Mouse (Mus musculus): Measurements from ENCODE around the gene Cd8b1. TPM values are rescaled to one million over a fixed set of nuclear protein-coding genes. Genes with fewer than 3 reads are reported as not detected.

Cd8b1 gene
- polyA plus RNA-seq (2014; fragmentation: Nextera tagmentation; extraction: Ambion mirVana) = not detected in 2 replicates

DNA sequence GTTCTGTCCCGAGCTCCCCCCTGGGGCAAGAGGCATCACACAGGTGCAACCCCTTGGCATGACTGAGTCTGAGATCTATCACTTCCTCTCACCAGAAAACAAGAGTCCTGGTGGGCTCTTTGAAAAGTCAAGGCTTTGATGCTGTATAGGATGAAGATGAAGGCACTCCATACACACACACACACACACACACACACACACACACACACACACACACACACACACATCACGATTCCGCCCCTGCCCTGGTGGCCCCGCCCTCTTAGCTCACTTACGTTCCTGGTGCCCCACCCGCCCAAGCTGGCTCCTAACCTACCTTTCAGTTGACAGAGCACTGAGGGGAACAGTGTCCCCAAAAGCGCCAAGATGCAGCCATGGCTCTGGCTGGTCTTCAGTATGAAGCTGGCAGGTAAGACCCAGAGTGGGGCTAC, at the start of gene Cd8b1:
Gene Cd8b1, plus strand, starts transcription at position 298 of the 431 bp plus-strand sequence.
- Histone ChIP-seq H3K9me3 (ENCODE audit: control insufficient read depth, low read length) (no peaks in the 10 kb centered on the region), H3K27ac (replicated peaks; ENCODE audit: low read depth, low read length) (no peak within 1 kb of the TSS), H3K4me1 (ENCODE audit: control insufficient read depth, insufficient read depth, low read length) (no peaks in the 10 kb centered on the region), H3K27me3 (ENCODE audit: control insufficient read depth, insufficient read depth, low read length) (no peaks in the 10 kb centered on the region), H3K36me3 (ENCODE audit: control insufficient read depth, insufficient read depth, low read length) (no peaks in the 10 kb centered on the region), H3K4me3 (replicated peaks; ENCODE audit: low read depth, low read length) (no peak within 1 kb of the TSS), H3K4me2 (ENCODE audit: low read length) (no peak within 1 kb of the TSS), H3K9ac (replicated peaks; ENCODE audit: low read length) (no peak within 1 kb of the TSS)
- 87% methylated on average over 7 of the region's 7 CpGs for WGBS
- DNase-seq (no peak), ATAC-seq (ENCODE audit: low FRiP score, low TSS enrichment) (no peak)

DNA sequence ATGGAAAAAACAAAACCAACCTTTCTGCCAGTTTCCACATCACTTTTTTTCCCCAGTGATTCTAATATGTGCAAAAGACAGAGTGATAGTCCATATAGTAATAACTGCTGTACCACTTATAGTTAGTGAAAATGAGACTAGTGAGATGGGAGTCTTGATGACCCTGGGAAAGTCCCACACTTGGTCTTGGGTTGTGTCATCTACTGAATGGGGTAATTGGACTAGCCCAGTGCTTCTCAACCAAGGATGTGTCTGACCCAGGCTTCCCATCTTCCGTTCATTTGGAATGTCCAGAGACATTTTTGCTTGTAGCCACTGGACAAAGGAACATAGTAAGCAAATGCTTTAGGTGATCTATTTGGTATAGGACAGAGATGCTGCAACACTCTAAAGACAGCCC, 48.9 kb upstream of the Cd8b1 start:
- H3K9ac ChIP-seq (replicated peaks; ENCODE audit: low read length) = no peak overlapping the region
- no peak overlapping the region for H3K27ac ChIP-seq (replicated peaks; ENCODE audit: low read depth, low read length)
- ATAC-seq (ENCODE audit: low FRiP score, low TSS enrichment) (no peak), DNase-seq (no peak)
- WGBS = 90% methylated on average over 1 of the region's 1 CpGs
- no peaks in the 10 kb centered on the region for H3K9me3 ChIP-seq (ENCODE audit: control insufficient read depth, low read length)
- no peak overlapping the region for H3K4me3 ChIP-seq (replicated peaks; ENCODE audit: low read depth, low read length)
- no peak overlapping the region for H3K4me2 ChIP-seq (ENCODE audit: low read length)
- H3K4me1 ChIP-seq (ENCODE audit: control insufficient read depth, insufficient read depth, low read length) = peaks cover 8% of the 10 kb centered on the region
- H3K27me3 ChIP-seq (ENCODE audit: control insufficient read depth, insufficient read depth, low read length) = no peaks in the 10 kb centered on the region
- H3K36me3 ChIP-seq (ENCODE audit: control insufficient read depth, insufficient read depth, low read length) = no peaks in the 10 kb centered on the region

DNA sequence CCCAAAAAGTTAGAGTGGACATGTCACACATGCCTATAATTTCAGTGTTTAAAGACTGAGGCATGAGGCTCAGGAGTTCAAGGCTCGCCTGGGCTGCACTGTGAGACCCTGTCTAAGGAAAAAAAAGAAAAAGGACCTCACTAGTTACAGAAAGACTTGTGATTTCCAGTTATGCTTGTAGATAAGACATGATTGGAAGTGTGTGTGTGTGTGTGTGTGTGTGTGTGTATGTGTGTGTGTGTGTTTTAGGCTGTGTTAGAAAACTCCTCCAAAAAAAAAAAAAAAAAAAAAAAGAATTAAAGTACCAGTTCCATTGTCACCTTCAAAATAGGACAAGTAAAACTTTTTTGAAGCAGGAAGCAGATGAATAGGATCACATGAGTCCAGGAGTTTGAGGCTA, 48.0 kb upstream of the Cd8b1 start:
- no peak overlapping the region for H3K9ac ChIP-seq (replicated peaks; ENCODE audit: low read length)
- ATAC-seq (ENCODE audit: low FRiP score, low TSS enrichment) (no peak), DNase-seq (no peak)
- no peaks in the 10 kb centered on the region for H3K9me3 ChIP-seq (ENCODE audit: control insufficient read depth, low read length)
- H3K36me3 ChIP-seq (ENCODE audit: control insufficient read depth, insufficient read depth, low read length) = no peaks in the 10 kb centered on the region
- 88% methylated on average over 1 of the region's 1 CpGs for WGBS
- no peak overlapping the region for H3K4me2 ChIP-seq (ENCODE audit: low read length)
- H3K4me3 ChIP-seq (replicated peaks; ENCODE audit: low read depth, low read length) = no peak overlapping the region
- H3K27me3 ChIP-seq (ENCODE audit: control insufficient read depth, insufficient read depth, low read length) = no peaks in the 10 kb centered on the region
- peaks cover 8% of the 10 kb centered on the region for H3K4me1 ChIP-seq (ENCODE audit: control insufficient read depth, insufficient read depth, low read length)
- no peak overlapping the region for H3K27ac ChIP-seq (replicated peaks; ENCODE audit: low read depth, low read length)

DNA sequence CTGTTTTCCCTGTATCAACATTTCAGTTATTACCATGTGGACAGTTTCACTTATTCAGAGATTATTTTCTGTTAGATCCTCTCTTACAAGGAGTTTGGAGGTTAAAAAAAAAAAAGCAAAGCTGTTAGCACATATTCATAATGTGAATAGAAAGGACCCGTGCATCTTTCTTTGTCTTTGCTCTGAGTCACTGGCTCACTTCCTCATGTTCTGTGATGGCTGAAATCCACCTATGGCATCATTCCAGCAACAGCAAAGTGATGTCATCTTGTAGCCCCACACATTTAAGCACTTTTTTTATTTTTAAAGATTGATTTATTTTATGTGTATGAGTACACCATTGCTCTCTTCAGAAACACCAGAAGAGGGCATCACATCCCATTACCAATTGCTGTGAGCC, 43.2 kb upstream of the Cd8b1 start:
- DNase-seq = no peak
- Histone ChIP-seq H3K9ac (replicated peaks; ENCODE audit: low read length) (no peak overlapping the region), H3K4me3 (replicated peaks; ENCODE audit: low read depth, low read length) (no peak overlapping the region), H3K36me3 (ENCODE audit: control insufficient read depth, insufficient read depth, low read length) (peaks cover 6% of the 10 kb centered on the region; the same call in 1 of the 2 replicates), H3K27ac (replicated peaks; ENCODE audit: low read depth, low read length) (no peak overlapping the region), H3K27me3 (ENCODE audit: control insufficient read depth, insufficient read depth, low read length) (no peaks in the 10 kb centered on the region), H3K4me2 (ENCODE audit: low read length) (no peak overlapping the region), H3K4me1 (ENCODE audit: control insufficient read depth, insufficient read depth, low read length) (no peaks in the 10 kb centered on the region), H3K9me3 (ENCODE audit: control insufficient read depth, low read length) (no peaks in the 10 kb centered on the region)
- 79% methylated on average over 1 of the region's 1 CpGs for WGBS
- ATAC-seq (ENCODE audit: low FRiP score, low TSS enrichment) = no peak

DNA sequence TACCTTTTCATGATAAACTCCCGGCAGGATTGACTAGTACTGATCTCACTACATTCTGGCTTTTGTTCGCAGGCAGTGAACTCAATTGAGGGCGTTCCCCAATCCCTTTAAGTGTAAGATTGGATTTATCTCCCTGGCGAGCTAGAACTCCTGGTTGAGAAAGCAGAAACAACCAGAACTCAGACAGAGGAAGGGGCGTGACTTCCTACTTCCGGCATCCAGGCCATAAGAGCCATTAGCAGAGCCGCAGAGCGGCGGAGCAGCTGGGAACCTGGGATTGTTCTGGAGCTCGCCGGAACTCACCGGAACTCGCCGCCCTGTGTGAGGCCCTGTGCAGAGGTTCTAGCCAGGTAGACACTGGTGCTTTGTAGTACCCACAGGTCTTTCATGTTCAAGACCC, 29.1 kb upstream of the Cd8b1 start:
- DNase-seq (no peak), ATAC-seq (ENCODE audit: low FRiP score, low TSS enrichment) (no peak)
- H3K4me1 ChIP-seq (ENCODE audit: control insufficient read depth, insufficient read depth, low read length) = no peaks in the 10 kb centered on the region
- WGBS = 82% methylated on average over 14 of the region's 14 CpGs
- no peak overlapping the region for H3K4me3 ChIP-seq (replicated peaks; ENCODE audit: low read depth, low read length)
- H3K36me3 ChIP-seq (ENCODE audit: control insufficient read depth, insufficient read depth, low read length) = no peaks in the 10 kb centered on the region
- H3K9ac ChIP-seq (replicated peaks; ENCODE audit: low read length) = no peak overlapping the region
- no peaks in the 10 kb centered on the region for H3K27me3 ChIP-seq (ENCODE audit: control insufficient read depth, insufficient read depth, low read length)
- H3K4me2 ChIP-seq (ENCODE audit: low read length) = no peak overlapping the region
- H3K9me3 ChIP-seq (ENCODE audit: control insufficient read depth, low read length) = no peaks in the 10 kb centered on the region
- H3K27ac ChIP-seq (replicated peaks; ENCODE audit: low read depth, low read length) = no peak overlapping the region

DNA sequence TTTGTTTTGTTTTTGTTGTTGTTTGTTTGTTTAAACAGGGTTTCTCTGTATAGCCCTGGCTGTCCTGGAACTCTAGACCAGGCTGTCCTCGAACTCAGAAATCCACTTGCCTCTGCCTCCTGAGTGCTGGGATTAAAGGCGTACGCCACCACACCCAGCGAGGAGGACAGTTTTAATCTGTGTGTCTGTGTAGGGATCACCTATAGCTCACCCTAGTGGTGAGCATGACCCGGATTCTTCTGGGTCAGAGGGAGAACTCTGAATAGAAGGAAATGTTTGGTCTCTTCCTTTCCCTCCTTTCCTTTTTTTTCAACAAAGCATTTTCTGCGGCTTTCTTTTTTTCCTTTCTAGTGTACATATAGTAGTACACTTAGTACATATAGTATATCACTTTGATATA, 27.3 kb upstream of the Cd8b1 start:
- H3K27me3 ChIP-seq (ENCODE audit: control insufficient read depth, insufficient read depth, low read length) = no peaks in the 10 kb centered on the region
- no peaks in the 10 kb centered on the region for H3K4me1 ChIP-seq (ENCODE audit: control insufficient read depth, insufficient read depth, low read length)
- DNase-seq = no peak
- H3K9ac ChIP-seq (replicated peaks; ENCODE audit: low read length) = no peak overlapping the region
- H3K36me3 ChIP-seq (ENCODE audit: control insufficient read depth, insufficient read depth, low read length) = no peaks in the 10 kb centered on the region
- no peak overlapping the region for H3K27ac ChIP-seq (replicated peaks; ENCODE audit: low read depth, low read length)
- no peak for ATAC-seq (ENCODE audit: low FRiP score, low TSS enrichment)
- no peaks in the 10 kb centered on the region for H3K9me3 ChIP-seq (ENCODE audit: control insufficient read depth, low read length)
- 80% methylated on average over 6 of the region's 6 CpGs for WGBS
- H3K4me3 ChIP-seq (replicated peaks; ENCODE audit: low read depth, low read length) = no peak overlapping the region
- no peak overlapping the region for H3K4me2 ChIP-seq (ENCODE audit: low read length)

DNA sequence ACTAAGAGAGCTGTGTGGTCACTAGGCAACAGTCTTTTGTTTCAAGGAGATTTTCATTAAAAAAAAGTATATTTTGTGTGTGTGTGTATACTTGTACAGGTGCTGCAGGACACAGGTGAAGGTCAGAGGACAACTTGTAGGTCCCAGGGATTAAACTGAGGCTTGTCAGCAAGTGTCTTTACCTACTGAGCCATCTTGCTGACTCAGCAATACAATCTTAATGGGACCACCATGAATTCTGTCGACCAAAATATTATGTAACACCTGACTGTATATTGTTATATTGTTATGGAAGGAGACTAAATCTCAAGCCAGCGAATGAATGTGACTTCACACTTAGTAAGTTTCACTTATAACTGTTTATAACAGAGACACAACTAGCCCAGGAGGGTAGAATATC, 24.5 kb upstream of the Cd8b1 start:
- no peak for DNase-seq
- H3K36me3 ChIP-seq (ENCODE audit: control insufficient read depth, insufficient read depth, low read length) = no peaks in the 10 kb centered on the region
- WGBS = 77% methylated on average over 2 of the region's 2 CpGs
- no peaks in the 10 kb centered on the region for H3K4me1 ChIP-seq (ENCODE audit: control insufficient read depth, insufficient read depth, low read length)
- no peak overlapping the region for H3K4me3 ChIP-seq (replicated peaks; ENCODE audit: low read depth, low read length)
- H3K27ac ChIP-seq (replicated peaks; ENCODE audit: low read depth, low read length) = no peak overlapping the region
- no peak overlapping the region for H3K4me2 ChIP-seq (ENCODE audit: low read length)
- H3K9me3 ChIP-seq (ENCODE audit: control insufficient read depth, low read length) = no peaks in the 10 kb centered on the region
- no peaks in the 10 kb centered on the region for H3K27me3 ChIP-seq (ENCODE audit: control insufficient read depth, insufficient read depth, low read length)
- no peak overlapping the region for H3K9ac ChIP-seq (replicated peaks; ENCODE audit: low read length)
- ATAC-seq (ENCODE audit: low FRiP score, low TSS enrichment) = no peak

DNA sequence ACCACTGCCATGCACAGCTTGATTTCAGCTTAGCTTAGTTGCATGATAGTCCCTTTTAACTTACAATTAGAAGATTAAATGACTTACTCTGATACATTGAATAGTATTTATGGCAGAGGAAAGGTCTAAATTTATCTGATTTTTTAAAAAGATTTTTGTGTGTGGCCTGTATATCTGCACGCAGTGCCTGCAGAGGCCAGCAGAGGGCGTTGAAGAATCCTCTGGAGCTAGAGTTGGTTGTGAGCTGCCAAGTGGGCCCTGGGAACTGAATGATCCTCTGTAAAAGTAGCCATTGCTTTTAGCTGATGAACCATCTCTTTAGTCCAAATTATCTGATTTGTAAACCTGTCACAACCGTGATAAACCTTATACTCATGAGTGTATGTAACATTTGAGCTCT, 23.8 kb upstream of the Cd8b1 start:
- 35% methylated on average over 3 of the region's 3 CpGs for WGBS
- H3K27me3 ChIP-seq (ENCODE audit: control insufficient read depth, insufficient read depth, low read length) = no peaks in the 10 kb centered on the region
- DNase-seq (peak; percentile 52), ATAC-seq (ENCODE audit: low FRiP score, low TSS enrichment) (no peak)
- no peak overlapping the region for H3K27ac ChIP-seq (replicated peaks; ENCODE audit: low read depth, low read length)
- no peaks in the 10 kb centered on the region for H3K4me1 ChIP-seq (ENCODE audit: control insufficient read depth, insufficient read depth, low read length)
- no peak overlapping the region for H3K9ac ChIP-seq (replicated peaks; ENCODE audit: low read length)
- H3K9me3 ChIP-seq (ENCODE audit: control insufficient read depth, low read length) = no peaks in the 10 kb centered on the region
- no peak overlapping the region for H3K4me2 ChIP-seq (ENCODE audit: low read length)
- H3K36me3 ChIP-seq (ENCODE audit: control insufficient read depth, insufficient read depth, low read length) = no peaks in the 10 kb centered on the region
- no peak overlapping the region for H3K4me3 ChIP-seq (replicated peaks; ENCODE audit: low read depth, low read length)

DNA sequence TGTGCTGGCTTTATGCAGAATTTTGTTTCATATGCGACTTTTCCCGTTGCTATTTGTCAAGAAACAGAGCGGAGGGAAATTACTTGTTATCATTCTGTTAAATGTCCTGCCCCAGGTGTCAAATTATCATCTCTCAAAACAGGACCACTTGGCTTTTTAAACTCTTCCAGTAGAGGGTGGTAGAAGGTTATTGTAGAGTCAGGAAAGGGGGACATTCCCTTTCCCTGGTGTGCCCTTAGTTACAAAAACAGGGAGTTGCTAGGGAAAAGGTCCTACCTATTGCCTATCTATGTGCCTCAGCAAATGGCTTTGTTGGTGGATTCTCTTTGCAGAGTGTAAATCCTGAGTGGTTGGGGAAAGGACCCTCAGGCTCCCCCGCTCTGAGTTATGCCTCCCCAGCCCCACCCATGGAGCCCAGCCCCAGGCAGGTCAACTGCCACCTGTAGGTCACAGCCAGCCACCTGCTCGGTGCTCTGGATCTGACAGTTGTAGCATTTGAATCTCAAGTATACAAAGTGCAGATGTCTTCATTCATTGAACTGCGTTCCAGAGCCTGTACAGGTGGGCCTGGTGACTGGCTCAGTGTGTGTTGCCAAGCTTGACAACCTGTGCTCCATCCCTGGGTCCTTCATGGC, 20.4 kb upstream of the Cd8b1 start:
- Histone ChIP-seq H3K9me3 (ENCODE audit: control insufficient read depth, low read length) (no peaks in the 10 kb centered on the region), H3K27ac (replicated peaks; ENCODE audit: low read depth, low read length) (no peak overlapping the region), H3K36me3 (ENCODE audit: control insufficient read depth, insufficient read depth, low read length) (no peaks in the 10 kb centered on the region), H3K4me2 (ENCODE audit: low read length) (no peak overlapping the region), H3K27me3 (ENCODE audit: control insufficient read depth, insufficient read depth, low read length) (no peaks in the 10 kb centered on the region), H3K9ac (replicated peaks; ENCODE audit: low read length) (no peak overlapping the region), H3K4me3 (replicated peaks; ENCODE audit: low read depth, low read length) (no peak overlapping the region), H3K4me1 (ENCODE audit: control insufficient read depth, insufficient read depth, low read length) (no peaks in the 10 kb centered on the region)
- peak; percentile 4 for DNase-seq
- WGBS = 73% methylated on average over 6 of the region's 6 CpGs
- no peak for ATAC-seq (ENCODE audit: low FRiP score, low TSS enrichment)

Data from midbrain, embryonic 14.5 days (tissue).